8 mouse cellular contexts compared by ENCODE assay signal in genomic region chr12:116176930-116177329, GRCm38 (mm10).
DNase-seq lines count a peak whose midpoint lies in the region; ATAC-seq and TF ChIP-seq lines count a peak whose summit lies in the region.

No protein-coding gene starts in this region.

- peak; percentile 21 for DNase-seq in kidney, adult 9 months
- no peak for DNase-seq in kidney, adult 11 months
- peak; percentile 16 for DNase-seq in ZHBTc4 (ENCODE audit: low read depth, low spot score)
- peak; percentile 71 for DNase-seq in thymus, adult 2 months
- DNase-seq in cerebellum, adult 8-10 months = no peak
- DNase-seq in right cerebral cortex, postnatal 10 days (ENCODE audit: low spot score in 2 of 2) = no peak
- no peak for DNase-seq in Muller cell, postnatal 12 days (ENCODE audit: inconsistent ontology term)

- H3K27ac ChIP-seq in liver, embryonic 16.5 days (ENCODE audit: low read length) = no peak overlapping the region
- no peak overlapping the region for H3K27ac ChIP-seq in thymus, adult 2 months (ENCODE audit: control insufficient read depth, insufficient read depth, low read length)

- ATAC-seq in liver, embryonic 16.5 days (ENCODE audit: low read depth) = peak; percentile 30; the same call in 1 of the 2 replicates

- H3K9ac ChIP-seq in liver, embryonic 16.5 days (ENCODE audit: low read depth, low read length) = no peak overlapping the region

- H3K27me3 ChIP-seq in liver, embryonic 16.5 days (ENCODE audit: control insufficient read depth, insufficient read depth, low read depth, low read length) = no peaks in the 10 kb centered on the region
- H3K27me3 ChIP-seq in thymus, adult 2 months (ENCODE audit: control insufficient read depth, insufficient read depth, low read length) = no peaks in the 10 kb centered on the region

- no peak for TF ChIP-seq POLR2A in thymus, adult 2 months (IDR thresholded peaks at IDR 0.05; ENCODE audit: control insufficient read depth, extremely low read depth, insufficient read depth, low read length, poor library complexity)

- TF ChIP-seq CTCF in thymus, adult 2 months (IDR thresholded peaks at IDR 0.05; ENCODE audit: borderline replicate concordance, control insufficient read depth, extremely low read depth, insufficient read depth, low read length, poor library complexity) = peak; percentile 27; the same call in 1 of the 2 replicates

- H3K4me3 ChIP-seq in liver, embryonic 16.5 days (ENCODE audit: low read depth, low read length) = no peak overlapping the region
- H3K4me3 ChIP-seq in thymus, adult 2 months (ENCODE audit: control insufficient read depth, insufficient read depth, low read length) = no peak overlapping the region

- no peak overlapping the region for H3K4me2 ChIP-seq in liver, embryonic 16.5 days (ENCODE audit: low read depth, low read length)

- no peaks in the 10 kb centered on the region for H3K9me3 ChIP-seq in liver, embryonic 16.5 days (replicated peaks; ENCODE audit: control insufficient read depth, low read length)

- no peaks in the 10 kb centered on the region for H3K4me1 ChIP-seq in liver, embryonic 16.5 days (ENCODE audit: control insufficient read depth, low read depth, low read length)
- H3K4me1 ChIP-seq in thymus, adult 2 months (replicated peaks; ENCODE audit: control insufficient read depth, insufficient read depth, low read length) = no peaks in the 10 kb centered on the region; the same call in 1 of the 2 replicates

- no peaks in the 10 kb centered on the region for H3K36me3 ChIP-seq in liver, embryonic 16.5 days (ENCODE audit: control insufficient read depth, insufficient read depth)
- no peaks in the 10 kb centered on the region for H3K36me3 ChIP-seq in thymus, adult 2 months (ENCODE audit: control insufficient read depth, insufficient read depth, low read length)

- 54% methylated on average over 3 of the region's 3 CpGs for WGBS in liver, embryonic 16.5 days (ENCODE audit: insufficient replicate concordance)
- WGBS in thymus, adult 2 months = 96% methylated on average over 3 of the region's 3 CpGs

Comparison
In these comparisons a context has a peak if more than half of its experiments do, and no peak if none do; other contexts are left out.
1. DNase-seq: peak in kidney, adult 9 months (single experiment), ZHBTc4 (single experiment) and thymus, adult 2 months (single experiment); none in kidney, adult 11 months (single experiment), cerebellum, adult 8-10 months (single experiment), right cerebral cortex, postnatal 10 days (0 of 2) and Muller cell, postnatal 12 days (single experiment).